Mouse (Mus musculus) embryo, embryonic 9.5 days (tissue): Measurements from ENCODE around the gene Lrrd1.
"Not testable (repeated sequence)": the region's sequence is repeated elsewhere in the genome, so short reads cannot be mapped to it uniquely, and the experiment has no call there.

ENCODE experiments used
- DNase-seq: peaks from one replicate; pipeline ENCODE4 v3.0.0-alpha.2; 2017; ENCODE audit errors: extremely low spot score

The Lrrd1 gene

DNA sequence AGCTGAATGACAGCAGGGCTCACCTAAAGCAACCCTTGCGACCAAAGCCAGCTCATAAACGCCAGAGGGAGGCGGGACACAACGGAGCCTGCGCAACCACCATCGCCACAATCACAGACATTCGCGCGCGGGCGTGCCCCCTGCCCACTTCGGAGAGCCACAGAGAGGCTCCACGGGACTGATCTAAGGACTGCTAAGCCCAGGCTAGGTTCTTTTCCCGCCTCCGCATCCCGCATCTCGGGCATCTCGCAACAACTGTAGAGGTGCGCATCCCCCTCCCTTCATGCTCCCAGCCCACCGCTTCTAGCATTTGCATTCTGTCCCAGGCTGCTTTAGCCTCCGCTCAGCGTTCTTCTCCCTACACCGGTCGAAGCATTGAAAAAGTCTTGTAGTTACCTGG lies at the start of gene Lrrd1:
TSS of gene Lrrd1 (plus strand) at position 148 of the 400 bp plus-strand sequence.
- DNase-seq = peak; percentile 29

- DNase-seq = not testable (repeated sequence)
These were observed 47.9 kb upstream of the Lrrd1 start for GRCm38 (mm10) chr5:3797101-3797500.

- DNase-seq = not testable (repeated sequence)
These were observed 46.3 kb upstream of the Lrrd1 start for GRCm38 (mm10) chr5:3798656-3799055.

DNA sequence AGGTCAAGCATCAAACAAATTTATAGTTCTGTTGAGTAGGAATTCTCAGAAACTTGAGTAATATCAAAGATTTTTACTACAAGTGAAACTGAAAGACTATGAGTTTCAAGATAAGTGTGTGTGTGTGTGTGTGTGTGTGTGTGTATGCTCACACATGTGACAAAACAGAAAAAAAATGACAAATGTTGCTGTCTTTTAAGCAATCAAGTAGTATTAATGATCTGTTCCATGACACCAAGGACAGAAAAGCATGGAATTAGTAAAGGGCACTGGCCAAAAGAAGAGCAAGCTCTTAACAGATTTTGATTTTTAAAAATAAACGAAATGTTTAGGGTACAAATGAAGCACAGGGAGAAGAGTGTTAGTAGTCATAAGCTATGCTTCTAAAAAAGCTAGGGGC lies 44.9 kb upstream of the Lrrd1 start:
- DNase-seq = no peak

DNA sequence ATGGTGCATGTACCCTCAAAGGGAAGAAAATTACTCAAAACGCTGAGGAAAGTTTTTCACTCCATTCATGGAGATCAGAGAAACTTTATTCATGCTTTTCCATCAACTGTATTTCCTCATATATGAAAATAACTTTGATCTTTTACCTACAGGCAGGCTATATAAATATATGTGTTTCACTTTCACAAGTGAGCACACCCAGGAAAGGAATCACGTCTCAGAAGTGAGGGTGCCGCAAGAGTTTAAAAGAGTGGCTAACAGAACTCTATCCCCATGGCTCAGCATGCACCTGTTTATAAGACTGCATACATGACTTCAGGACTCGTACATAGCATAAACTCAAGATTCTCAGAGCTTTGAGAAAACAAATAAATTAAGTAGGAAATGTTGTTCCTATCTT lies 44.1 kb upstream of the Lrrd1 start:
- DNase-seq = no peak

GRCm38 (mm10) chr5:3801672-3802432 lies 43.1 kb upstream of the Lrrd1 start:
- no peak for DNase-seq

DNA sequence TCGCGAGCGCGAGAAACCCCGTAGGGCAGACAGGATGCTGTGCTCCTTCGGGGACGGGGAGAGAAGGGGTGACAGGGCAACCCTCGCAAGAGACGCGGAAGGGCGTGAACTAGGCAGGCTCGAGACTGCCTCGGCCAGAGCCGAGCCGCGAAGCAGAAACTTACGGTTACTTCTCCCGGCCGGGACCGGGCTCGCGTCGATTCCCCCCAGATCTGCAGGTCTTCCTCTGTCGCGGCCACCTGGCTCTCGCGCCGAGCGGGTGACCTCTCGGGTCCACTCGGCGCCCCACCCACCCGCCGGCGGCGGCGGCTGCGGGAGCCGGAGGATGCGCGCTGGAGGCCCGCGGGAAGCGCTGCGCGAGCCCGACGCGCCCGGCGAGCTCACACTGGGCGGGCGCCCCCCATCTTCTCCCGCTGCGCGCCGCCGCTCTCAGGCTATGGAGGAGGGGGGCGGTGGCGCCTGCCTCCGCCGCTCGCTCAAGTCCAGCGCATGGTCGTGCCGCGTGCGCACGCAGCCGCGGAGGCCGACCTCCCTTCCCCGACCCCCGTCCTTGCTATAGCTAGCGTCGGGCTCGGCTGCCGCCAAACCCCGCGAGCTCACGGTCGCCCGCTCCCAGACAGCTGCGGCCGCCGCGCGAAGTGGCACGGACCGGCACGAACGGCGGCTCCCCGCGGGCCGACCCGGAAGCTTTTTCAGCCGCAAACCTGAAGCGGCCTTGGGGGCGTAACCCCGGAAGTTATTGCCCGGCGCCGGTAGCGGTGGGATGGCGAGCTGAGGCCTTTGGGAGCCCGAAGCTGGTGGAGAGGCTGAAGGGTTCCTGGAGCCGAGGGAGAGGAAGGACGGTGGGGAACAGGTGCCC lies 42.3 kb upstream of the Lrrd1 start, which contains the start of the genes Ankib1 and Krit1:
TSS of gene Ankib1 (minus strand) at position 493 of the 859 bp plus-strand sequence.
TSS of gene Krit1 (plus strand) at position 752 of the 859 bp plus-strand sequence.
- peak; percentile 91 for DNase-seq

DNA sequence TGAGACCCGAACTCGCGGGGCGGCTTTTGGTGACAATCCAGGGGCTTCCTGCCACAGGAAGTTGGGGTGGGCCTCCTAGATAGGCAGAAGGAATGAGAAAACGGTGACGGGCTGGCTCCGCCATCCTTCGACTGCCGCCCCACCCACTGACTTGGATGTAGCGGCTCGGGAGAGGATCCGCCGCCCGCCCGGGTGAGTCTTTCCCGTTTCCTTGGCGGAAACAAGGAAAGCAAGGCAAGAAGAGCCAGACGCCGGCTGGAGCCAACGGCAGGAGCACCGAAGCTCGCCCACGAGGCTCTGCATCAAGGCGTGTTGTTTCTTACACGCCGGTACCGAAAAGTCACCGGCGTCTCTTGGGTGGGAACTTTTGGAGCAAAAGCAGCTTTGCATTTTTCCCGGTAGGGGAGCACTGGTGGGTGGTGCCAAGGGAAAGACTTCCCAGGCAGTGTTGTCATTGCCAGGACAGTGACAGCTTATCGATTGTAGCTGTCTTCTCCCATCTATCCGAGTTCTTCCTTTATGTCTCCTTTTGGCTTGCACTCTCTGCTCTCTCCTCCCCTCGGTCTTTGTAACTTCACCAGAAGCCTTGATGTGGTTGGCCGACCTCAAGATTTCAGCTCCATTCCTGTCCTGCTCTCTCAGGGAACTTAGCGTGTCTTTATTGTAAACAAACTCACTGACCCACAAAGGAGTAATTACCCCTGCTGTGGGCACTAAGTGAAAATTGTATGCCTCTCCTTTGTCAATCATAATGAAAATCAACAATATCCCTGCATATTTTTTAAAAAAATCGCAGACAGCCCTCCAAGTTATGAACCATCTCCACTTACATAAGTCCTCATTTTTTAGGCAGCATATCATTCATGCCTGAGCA lies 41.4 kb upstream of the Lrrd1 start:
- DNase-seq = no peak

DNA sequence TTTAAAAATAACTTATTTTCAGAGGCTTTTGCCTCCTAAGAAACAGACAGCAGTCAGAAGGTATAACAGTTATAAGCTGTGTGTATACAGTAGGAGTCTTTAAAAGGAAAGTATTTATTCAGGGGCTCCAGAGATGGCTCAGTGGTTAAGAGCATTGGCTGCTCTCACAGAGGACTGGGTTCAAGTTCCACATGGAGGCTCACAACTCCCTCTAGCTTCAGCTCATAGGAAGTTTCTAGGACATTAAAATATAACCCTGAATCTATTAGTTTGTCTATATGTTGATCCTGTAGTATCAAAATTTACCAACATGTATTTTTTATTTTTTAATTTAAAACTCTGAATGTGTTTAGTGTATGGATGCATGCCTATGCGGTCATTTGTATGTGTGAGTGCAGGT lies 36.5 kb upstream of the Lrrd1 start:
- no peak for DNase-seq

DNA sequence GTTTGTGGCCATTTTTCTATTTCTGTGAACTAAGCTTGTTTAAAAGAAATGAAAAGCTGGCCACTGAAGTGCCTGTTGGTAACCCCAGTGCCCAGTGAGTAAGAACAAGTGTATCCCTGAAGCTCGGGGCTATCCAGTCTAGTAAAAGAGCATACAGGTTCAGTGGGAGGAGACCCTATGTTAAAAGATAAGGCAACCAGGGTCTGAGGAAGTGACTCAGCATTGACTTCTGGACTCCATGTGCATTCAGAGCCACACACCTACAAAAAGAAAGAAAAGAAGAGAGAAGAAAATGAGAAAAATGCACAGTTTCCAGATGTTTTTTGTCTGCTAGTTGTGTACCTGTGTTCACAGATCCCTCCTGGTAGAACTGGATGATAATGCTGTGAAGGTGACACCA lies 10.9 kb upstream of the Lrrd1 start:
- no peak for DNase-seq

DNA sequence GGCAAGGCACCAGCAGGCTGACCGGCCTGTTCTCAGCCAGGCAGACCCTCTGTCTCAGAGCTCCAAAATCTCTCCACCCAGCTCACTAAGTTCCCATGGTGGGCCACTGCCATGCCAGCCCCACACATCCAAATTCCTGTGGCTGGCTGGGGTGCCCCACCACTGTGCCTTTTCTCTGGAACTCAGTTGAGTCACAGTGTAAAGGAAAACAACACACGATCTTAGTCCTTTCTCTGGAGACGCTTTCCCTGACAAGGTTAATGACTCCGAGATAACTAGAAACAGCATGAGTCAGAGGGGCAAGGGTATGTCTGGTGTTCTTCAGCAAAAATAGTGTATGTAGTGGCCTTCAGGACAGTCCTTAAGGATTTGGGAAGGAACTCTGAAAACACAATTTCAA lies 25.2 kb downstream of the Lrrd1 start:
- no peak for DNase-seq

DNA sequence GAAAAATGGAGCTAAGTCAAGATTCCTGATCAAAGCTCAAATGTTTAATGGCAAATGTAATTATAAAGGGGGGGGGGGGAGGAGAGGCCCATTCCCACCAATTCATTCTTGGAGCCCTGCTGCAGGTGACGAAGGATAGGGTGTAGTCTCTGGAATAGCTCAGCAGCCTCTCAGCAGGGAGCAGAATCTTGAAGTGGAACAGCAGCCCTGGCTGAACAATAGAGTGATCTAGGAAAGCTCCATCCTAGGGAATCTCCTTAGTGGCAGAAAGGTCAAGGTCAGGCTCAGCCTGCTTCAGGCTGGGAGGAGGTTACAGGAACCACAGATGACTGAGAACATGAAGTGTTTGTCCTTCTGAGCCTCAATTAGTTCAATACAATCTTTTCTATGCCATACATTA lies 27.4 kb downstream of the Lrrd1 start:
- no peak for DNase-seq

- DNase-seq = no peak
These were observed 28.5 kb downstream of the Lrrd1 start for GRCm38 (mm10) chr5:3873485-3873884.

- not testable (repeated sequence) for DNase-seq
These were observed 41.9 kb downstream of the Lrrd1 start for GRCm38 (mm10) chr5:3886862-3887261.

GRCm38 (mm10) chr5:3889201-3889600 lies 44.2 kb downstream of the Lrrd1 start:
- DNase-seq = no peak

- DNase-seq = peak; percentile 27
These were observed 48.7 kb downstream of the Lrrd1 start, which contains the start of gene Mterf1a for GRCm38 (mm10) chr5:3893459-3894293. Gene Mterf1a (minus strand): TSS chr5:3893933.

- DNase-seq = not testable (repeated sequence)
These were observed 49.3 kb downstream of the Lrrd1 start for GRCm38 (mm10) chr5:3894294-3894619.

DNA sequence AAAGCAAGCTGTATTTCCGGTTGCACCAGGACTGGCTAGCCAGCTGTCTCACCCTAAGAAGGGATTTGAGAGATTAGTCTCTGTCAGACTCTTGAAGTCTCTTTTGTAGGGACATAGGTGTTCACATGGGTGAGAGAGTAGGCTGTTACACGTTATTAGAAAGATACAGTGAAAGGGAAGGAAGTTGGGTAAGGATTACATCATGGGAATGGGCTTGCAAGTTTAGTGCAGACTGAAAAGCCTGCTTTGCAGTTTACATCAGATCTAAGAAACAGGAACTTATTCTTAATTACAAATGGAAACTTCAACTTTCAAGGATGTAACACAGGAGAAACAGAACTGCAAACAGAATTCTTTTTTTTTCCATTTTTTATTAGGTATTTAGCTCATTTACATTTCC lies 60.5 kb downstream of the Lrrd1 start:
- no peak for DNase-seq
